Mouse (Mus musculus) forebrain, embryonic 16.5 days (tissue): ENCODE data around the gene Bbs9. TPM values are rescaled to one million over a fixed set of nuclear protein-coding genes. Genes with fewer than 3 reads are reported as not detected.
A peak's percentile ranks its signal among the peaks of the same experiment; 100 is the strongest.
"Not testable (repeated sequence)": the region's sequence is repeated elsewhere in the genome, so short reads cannot be mapped to it uniquely, and the experiment has no call there.

Experiments
- ATAC-seq: fragments of 200-750 bp; cut with Nextera tagmentation; 2 replicates; pipeline ENCODE4 v1.8.0; 2017; ENCODE audit warnings: mild to moderate bottlenecking, moderate library complexity
- H3K27ac ChIP-seq: fragments of 300-500 bp; sonication (generic); 2 replicates; pipeline ENCODE4 v1.5.1; 2014; ENCODE audit warnings: low read length, control low read depth
- H3K27me3 ChIP-seq: fragments of 300-500 bp; sonication (generic); replicated peaks from 2 replicates; pipeline ENCODE4 v1.6.1; 2014; ENCODE audit warnings: low read length; ENCODE audit not compliant: control insufficient read depth, insufficient read depth
- H3K36me3 ChIP-seq: fragments of 300-500 bp; sonication (generic); 2 replicates; pipeline ENCODE4 v1.6.1; 2014; ENCODE audit not compliant: control insufficient read depth, insufficient read depth
- H3K4me1 ChIP-seq: fragments of 300-500 bp; sonication (generic); replicated peaks from 2 replicates; pipeline ENCODE4 v1.6.1; 2014; ENCODE audit warnings: low read length; ENCODE audit not compliant: control insufficient read depth, insufficient read depth
- H3K4me2 ChIP-seq: fragments of 300-500 bp; sonication (generic); 2 replicates; pipeline ENCODE4 v1.6.1; 2014; ENCODE audit warnings: mild to moderate bottlenecking, low read length, control low read depth
- H3K4me3 ChIP-seq: fragments of 300-500 bp; sonication (generic); replicated peaks from 2 replicates; pipeline ENCODE4 v1.5.1; 2014; ENCODE audit warnings: mild to moderate bottlenecking, low read length, control low read depth
- H3K9ac ChIP-seq: fragments of 300-500 bp; sonication (generic); replicated peaks from 2 replicates; pipeline ENCODE4 v1.6.1; 2014; ENCODE audit warnings: low read depth, low read length, control low read depth
- H3K9me3 ChIP-seq: fragments of 300-500 bp; sonication (generic); 2 replicates; pipeline ENCODE4 v1.6.1; 2016; ENCODE audit warnings: low read length; ENCODE audit not compliant: control insufficient read depth
- WGBS: fragments of 180-500 bp; shearing (Covaris S2); extraction: QIAGEN DNeasy Blood & Tissue Kit; methylation state at CpG from one replicate; pipeline ENCODE4 v1.1.7; 2014; 5-methylcytosine and 5-hydroxymethylcytosine counted together
- polyA plus RNA-seq: library from polyadenylated mRNA; unstranded; fragments of >200 nt; fragmentation: Nextera tagmentation; extraction: Ambion mirVana; gene quantifications from 2 replicates; pipeline ENCODE4 v1.2.1, GENCODE M21; 2015

Gene Bbs9
- polyA plus RNA-seq, 1 experiment from 2014 or later = 20.2 TPM

GRCm38 (mm10) chr9:22703541-22703940 lies 228.0 kb downstream of the Bbs9 start:
- WGBS = 98% methylated on average over 2 of the region's 2 CpGs
- Histone ChIP-seq H3K9ac (no peak overlapping the region), H3K27ac (no peak overlapping the region), H3K36me3 (no peaks in the 10 kb centered on the region), H3K4me1 (peaks cover 4% of the 10 kb centered on the region; the same call in 1 of the 2 replicates), H3K27me3 (no peaks in the 10 kb centered on the region), H3K4me2 (no peak overlapping the region), H3K9me3 (0 out of 2 replicates have a peak, but pooled peaks cover 2% of the 10 kb centered on the region), H3K4me3 (no peak overlapping the region)
- ATAC-seq = no peak

GRCm38 (mm10) chr9:22707166-22707913 lies 231.8 kb downstream of the Bbs9 start:
- H3K4me1 ChIP-seq = peaks cover 10% of the 10 kb centered on the region
- ATAC-seq = peak; percentile 43; the same call in 1 of the 2 replicates
- 0 out of 2 replicates have a peak, but pooled peaks cover 2% of the 10 kb centered on the region for H3K9me3 ChIP-seq
- WGBS = 10% methylated on average over 11 of the region's 11 CpGs
- H3K4me3 ChIP-seq = no peak overlapping the region
- H3K36me3 ChIP-seq = no peaks in the 10 kb centered on the region
- no peaks in the 10 kb centered on the region for H3K27me3 ChIP-seq
- no peak overlapping the region for H3K4me2 ChIP-seq
- H3K27ac ChIP-seq = no peak overlapping the region
- no peak overlapping the region for H3K9ac ChIP-seq

DNA sequence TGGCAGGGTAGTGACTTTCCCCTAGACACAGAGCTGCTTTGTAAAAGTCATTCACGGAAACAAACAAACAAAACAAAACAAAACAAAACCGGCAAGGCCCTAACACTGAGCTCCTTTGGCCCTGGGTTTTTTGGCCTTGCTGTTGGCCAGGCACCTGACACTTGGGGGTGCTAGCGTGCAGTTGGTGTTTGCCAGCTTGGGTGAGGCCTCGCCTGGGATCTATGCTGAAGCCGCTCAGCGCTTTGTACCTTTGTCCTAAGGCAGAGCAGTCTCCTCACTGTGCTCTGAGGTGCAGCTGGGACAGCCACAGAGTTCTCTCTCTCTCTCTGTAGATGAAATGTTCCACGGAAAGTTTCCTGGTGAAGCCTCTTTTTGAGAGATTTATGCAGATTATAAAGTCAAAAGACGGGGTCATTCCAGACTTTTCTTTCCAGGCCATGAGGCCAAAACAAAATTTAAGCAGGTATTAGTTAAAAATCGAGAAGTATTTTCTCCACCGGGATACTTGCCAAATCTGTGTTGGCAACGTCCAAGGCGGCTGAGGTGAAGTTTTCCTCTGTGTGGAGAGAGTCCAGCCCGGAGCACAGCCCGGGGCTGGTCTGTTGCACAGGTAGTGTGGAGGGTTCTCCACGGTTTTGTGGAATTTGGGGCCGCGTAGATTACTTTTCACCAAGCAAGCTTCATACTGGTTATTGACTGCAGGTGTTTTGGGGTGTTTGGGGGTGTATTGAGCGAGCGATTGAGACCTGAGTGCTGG lies 233.6 kb downstream of the Bbs9 start:
- WGBS = 32% methylated on average over 19 of the region's 19 CpGs
- no peak overlapping the region for H3K4me2 ChIP-seq
- H3K36me3 ChIP-seq = no peaks in the 10 kb centered on the region
- peaks cover 10% of the 10 kb centered on the region for H3K4me1 ChIP-seq
- peak; percentile 67 for ATAC-seq
- H3K27me3 ChIP-seq = no peaks in the 10 kb centered on the region
- no peak overlapping the region for H3K9ac ChIP-seq
- H3K27ac ChIP-seq = no peak overlapping the region
- no peaks in the 10 kb centered on the region for H3K9me3 ChIP-seq
- H3K4me3 ChIP-seq = no peak overlapping the region

DNA sequence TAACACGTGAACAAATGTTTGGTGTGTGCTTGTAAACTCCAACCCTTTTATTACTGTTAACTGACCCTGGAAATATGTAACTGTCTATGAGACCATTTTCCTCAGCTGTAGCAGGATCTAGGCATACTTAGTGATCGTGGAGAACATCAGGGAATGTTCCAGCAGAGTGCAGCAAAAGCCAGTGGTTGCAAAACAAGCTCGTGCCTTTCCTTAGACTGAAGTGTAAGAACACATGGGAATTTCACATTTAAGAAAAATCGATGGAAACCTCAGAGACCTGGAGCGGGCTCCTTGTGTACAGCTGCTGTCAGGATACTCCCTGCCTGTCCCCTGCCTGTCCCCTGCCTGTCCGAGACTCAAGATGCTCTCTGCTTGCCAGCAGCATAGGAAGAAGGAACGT lies 234.5 kb downstream of the Bbs9 start:
- no peak overlapping the region for H3K27ac ChIP-seq
- H3K4me1 ChIP-seq = peaks cover 10% of the 10 kb centered on the region
- no peaks in the 10 kb centered on the region for H3K36me3 ChIP-seq
- no peak overlapping the region for H3K9ac ChIP-seq
- ATAC-seq = peak; percentile 51; the same call in 1 of the 2 replicates
- H3K4me3 ChIP-seq = no peak overlapping the region
- H3K27me3 ChIP-seq = no peaks in the 10 kb centered on the region
- no peak overlapping the region for H3K4me2 ChIP-seq
- H3K9me3 ChIP-seq = no peaks in the 10 kb centered on the region
- WGBS = 59% methylated on average over 7 of the region's 7 CpGs

- Histone ChIP-seq H3K27ac (no peak overlapping the region), H3K27me3 (no peaks in the 10 kb centered on the region), H3K4me2 (no peak overlapping the region), H3K36me3 (no peaks in the 10 kb centered on the region), H3K4me1 (peaks cover 10% of the 10 kb centered on the region), H3K9ac (no peak overlapping the region), H3K4me3 (no peak overlapping the region), H3K9me3 (no peaks in the 10 kb centered on the region)
- no peak for ATAC-seq
- 84% methylated on average over 2 of the region's 2 CpGs for WGBS
Observed at GRCm38 (mm10) chr9:22711339-22711738, 235.8 kb downstream of the Bbs9 start.

DNA sequence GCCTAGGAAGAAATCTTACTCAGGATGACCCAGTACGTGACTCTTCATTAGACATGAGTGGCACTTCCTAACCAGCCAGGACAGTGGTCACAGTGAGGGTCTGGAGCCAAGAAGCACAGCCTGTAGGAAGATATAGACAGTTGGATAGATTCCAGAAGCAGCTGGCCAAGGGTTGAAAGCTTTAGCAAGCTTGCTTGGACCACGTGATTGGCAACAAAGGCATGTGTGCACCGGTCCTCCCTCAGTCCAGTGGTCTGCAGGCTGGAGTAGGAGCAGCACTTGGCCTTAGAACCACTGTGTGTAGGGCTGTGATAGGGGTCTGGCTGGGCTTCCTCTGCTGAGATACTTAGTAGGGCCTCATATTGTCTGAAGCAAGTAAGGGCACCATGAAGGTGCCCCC lies 237.2 kb downstream of the Bbs9 start:
- Histone ChIP-seq H3K36me3 (no peaks in the 10 kb centered on the region), H3K9ac (no peak overlapping the region), H3K27me3 (no peaks in the 10 kb centered on the region), H3K9me3 (no peaks in the 10 kb centered on the region), H3K4me3 (no peak overlapping the region), H3K4me2 (no peak overlapping the region), H3K4me1 (peaks cover 6% of the 10 kb centered on the region), H3K27ac (no peak overlapping the region)
- 61% methylated on average over 3 of the region's 3 CpGs for WGBS
- ATAC-seq = no peak

DNA sequence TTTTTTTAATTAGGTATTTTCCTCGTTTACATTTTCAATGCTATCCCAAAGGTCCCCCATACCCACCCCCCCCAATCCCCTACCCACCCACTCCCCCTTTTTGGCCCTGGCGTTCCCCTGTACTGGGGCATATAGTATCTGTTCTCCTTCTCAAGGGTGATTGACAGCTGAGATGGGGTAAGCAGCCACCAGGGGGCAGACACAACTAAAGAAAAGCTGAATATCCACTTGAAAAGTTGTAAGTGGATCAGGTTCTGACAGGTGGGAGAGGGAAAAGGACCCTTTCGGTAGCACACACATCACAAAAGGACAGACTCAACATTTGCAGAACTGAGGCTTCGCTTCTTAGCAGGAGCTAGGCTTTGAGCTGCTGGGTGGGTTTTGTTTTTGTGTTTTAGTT lies 237.8 kb downstream of the Bbs9 start:
- not testable (repeated sequence) for H3K27ac ChIP-seq, H3K36me3 ChIP-seq, H3K4me1 ChIP-seq, ATAC-seq, H3K27me3 ChIP-seq, H3K9me3 ChIP-seq, H3K9ac ChIP-seq, H3K4me2 ChIP-seq, H3K4me3 ChIP-seq
- 17% methylated on average over 4 of the region's 4 CpGs for WGBS

DNA sequence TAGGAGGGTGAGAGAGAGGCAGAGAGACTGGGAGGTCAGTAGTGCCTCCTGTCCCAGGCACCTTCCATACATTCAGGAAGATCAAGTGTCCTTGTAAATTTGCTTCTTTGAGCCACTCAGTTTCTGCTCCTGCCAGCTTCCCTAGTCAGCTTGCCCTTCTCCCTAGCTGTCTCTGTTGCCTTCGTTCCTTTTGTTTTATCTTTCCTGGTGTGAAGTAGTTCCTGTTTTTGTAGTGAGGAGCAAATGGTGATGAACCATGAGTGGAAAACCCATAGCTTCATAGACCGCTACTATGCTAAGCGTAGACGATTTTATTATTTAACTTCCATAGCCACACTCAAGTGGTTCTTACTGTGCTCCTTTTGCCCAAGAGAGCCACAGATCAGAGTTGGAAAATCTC lies 242.1 kb downstream of the Bbs9 start:
- H3K36me3 ChIP-seq = no peaks in the 10 kb centered on the region
- no peaks in the 10 kb centered on the region for H3K4me1 ChIP-seq
- H3K9me3 ChIP-seq = no peaks in the 10 kb centered on the region
- H3K9ac ChIP-seq = no peak overlapping the region
- H3K27me3 ChIP-seq = no peaks in the 10 kb centered on the region
- H3K27ac ChIP-seq = no peak overlapping the region
- no peak overlapping the region for H3K4me2 ChIP-seq
- WGBS = 89% methylated on average over 4 of the region's 4 CpGs
- ATAC-seq = no peak
- H3K4me3 ChIP-seq = no peak overlapping the region

DNA sequence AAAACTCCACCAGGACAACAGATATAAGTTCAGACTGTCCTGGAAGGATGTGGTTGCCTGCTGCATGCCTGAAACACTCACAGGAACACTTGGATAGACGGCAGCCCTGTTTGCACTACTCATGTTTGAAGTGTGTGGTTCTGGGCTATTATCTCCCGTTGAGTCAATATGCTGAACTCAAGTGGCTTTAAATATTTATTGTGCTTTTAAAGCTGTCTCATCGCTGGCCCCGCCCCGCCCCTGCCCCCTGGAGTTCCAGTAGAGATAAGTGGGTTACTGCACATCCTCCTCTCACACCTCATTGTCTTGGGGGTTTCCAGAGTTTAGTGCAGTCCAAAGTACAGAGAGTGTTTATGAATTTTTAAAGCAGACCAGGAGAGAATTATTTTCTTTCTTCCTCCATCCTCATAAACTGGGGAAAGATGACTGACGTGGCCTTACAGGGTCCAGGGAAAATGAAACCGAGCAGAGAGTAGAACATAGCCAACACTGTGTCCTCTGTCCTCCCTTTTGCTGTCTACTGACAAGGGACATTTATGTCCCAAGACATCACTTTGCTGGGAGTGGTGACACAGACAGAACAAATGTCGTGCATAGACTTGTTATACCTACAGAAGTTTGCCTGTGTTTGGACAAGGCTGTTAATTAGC lies 242.8 kb downstream of the Bbs9 start:
- Histone ChIP-seq H3K9me3 (no peaks in the 10 kb centered on the region), H3K27ac (no peak overlapping the region), H3K9ac (no peak overlapping the region), H3K4me2 (no peak overlapping the region), H3K27me3 (no peaks in the 10 kb centered on the region), H3K36me3 (no peaks in the 10 kb centered on the region), H3K4me3 (no peak overlapping the region), H3K4me1 (no peaks in the 10 kb centered on the region)
- 80% methylated on average over 8 of the region's 8 CpGs for WGBS
- no peak for ATAC-seq
